Mouse (Mus musculus) heart, adult 2 months (tissue): ENCODE results near the gene Ccr3.
"Not testable (repeated sequence)": the region's sequence is repeated elsewhere in the genome, so short reads cannot be mapped to it uniquely, and the experiment has no call there.

ENCODE experiments used
- CTCF ChIP-seq: fragments of 200-600 bp; IDR thresholded peaks from 2 replicates; pipeline ENCODE4 v1.8.1; 2022; ENCODE audit warnings: antibody characterized with exemption, mild to moderate bottlenecking, moderate library complexity
- POLR2A ChIP-seq: fragments of 200-500 bp; IDR thresholded peaks from 2 replicates; pipeline ENCODE4 v1.6.1; 2011; ENCODE audit warnings: mild to moderate bottlenecking, low read depth, low read length, control low read depth; ENCODE audit not compliant: insufficient read depth

- TF ChIP-seq CTCF, POLR2A: not testable (repeated sequence)
Measured at GRCm38 (mm10) chr9:124080471-124080870, 58.7 kb downstream of the Ccr3 start.
